Mouse (Mus musculus) adrenal gland, postnatal 14 days (tissue): Measurements from ENCODE around the gene Rnf103. TPM values are rescaled to one million over a fixed set of nuclear protein-coding genes. Genes with fewer than 3 reads are reported as not detected.
"Not testable (repeated sequence)": the region's sequence is repeated elsewhere in the genome, so short reads cannot be mapped to it uniquely, and the experiment has no call there.

ENCODE experiments used
- DNase-seq: peaks from one replicate; pipeline ENCODE4 v3.0.0; 2021; ENCODE audit warnings: mixed read lengths
- long read RNA-seq, 2 experiments: library from polyadenylated mRNA; stranded (forward); transcript quantifications; one replicate each; pipeline ENCODE4 v2.0.0; 2021
- total RNA-seq: library from RNA; stranded (reverse); gene quantifications from 2 replicates; pipeline ENCODE4 v1.2.3, GENCODE M21; 2021

Gene Rnf103
- total RNA-seq, result 28.5 and 30.6 TPM in 2 replicates
- long read RNA-seq, experiment 1, transcript Rnf103-201 (4 exons, 3,264 nt), result major isoform, 28 of 39 reads
- long read RNA-seq, experiment 1, partial matches to known transcripts, result 5 of 39 reads
- long read RNA-seq, experiment 1, other reads (novel, unspliced or antisense), result 4 of 39 reads
- long read RNA-seq, experiment 2, transcript Rnf103-201 (4 exons, 3,264 nt), result major isoform, 24 of 32 reads
- long read RNA-seq, experiment 2, partial matches to known transcripts, result 5 of 32 reads
- long read RNA-seq, experiment 2, other reads (novel, unspliced or antisense), result 2 of 32 reads

DNA sequence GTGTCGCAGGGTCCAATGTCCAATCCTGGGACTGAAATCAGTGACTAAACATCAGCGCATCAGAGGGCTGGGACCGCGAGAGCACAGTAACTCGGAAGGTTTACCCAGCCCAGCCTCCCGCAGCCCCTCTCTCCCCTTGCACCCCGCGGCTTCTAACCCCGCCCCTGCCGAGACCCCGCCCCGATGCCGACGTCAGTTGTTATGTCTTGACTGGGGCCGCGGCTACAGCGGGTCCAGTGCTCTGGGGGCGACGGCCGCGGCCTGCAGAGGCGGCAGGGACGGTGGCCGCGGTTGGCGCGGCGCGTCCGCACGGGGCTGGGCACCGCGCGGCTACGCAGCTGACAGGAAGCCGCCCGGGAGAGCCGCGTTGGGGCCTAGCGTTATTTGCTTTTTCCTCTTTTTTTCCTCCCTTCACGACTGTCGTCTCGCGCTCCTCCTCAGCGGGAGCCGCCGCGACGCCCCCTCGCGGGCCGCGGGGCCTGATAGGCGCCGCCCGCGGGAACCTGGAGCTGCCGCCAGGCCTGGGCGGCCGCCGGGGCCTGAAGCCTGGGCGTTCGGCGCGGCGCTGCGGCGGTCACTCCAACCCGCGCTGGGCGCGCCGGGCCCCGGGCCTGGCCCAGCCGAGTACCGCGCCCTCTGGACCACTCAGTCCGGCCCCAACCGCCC, at the start of gene Rnf103:
Gene Rnf103, plus strand, starts transcription at position 220 of the 666 bp plus-strand sequence.
- DNase-seq, result peak; percentile 98

DNA sequence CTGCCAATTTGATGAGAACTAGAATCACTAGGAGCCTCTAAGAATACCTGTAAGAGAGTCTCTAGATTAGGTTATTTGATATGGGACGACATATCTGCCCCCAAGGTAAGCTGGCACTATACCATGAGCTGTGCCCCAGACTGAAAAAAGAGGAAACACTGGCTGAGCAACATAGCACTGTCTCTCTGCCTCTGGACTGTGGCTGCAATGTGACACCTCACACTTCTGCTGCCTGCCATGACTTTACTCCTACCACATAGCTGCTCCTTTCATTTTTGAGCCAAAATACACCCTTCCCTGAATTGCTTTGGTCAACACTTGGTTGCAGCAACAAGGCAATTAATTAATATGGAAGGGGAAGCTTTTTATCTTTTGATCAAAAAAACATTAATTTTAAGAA, 48.9 kb upstream of the Rnf103 start:
- DNase-seq, result no peak

DNA sequence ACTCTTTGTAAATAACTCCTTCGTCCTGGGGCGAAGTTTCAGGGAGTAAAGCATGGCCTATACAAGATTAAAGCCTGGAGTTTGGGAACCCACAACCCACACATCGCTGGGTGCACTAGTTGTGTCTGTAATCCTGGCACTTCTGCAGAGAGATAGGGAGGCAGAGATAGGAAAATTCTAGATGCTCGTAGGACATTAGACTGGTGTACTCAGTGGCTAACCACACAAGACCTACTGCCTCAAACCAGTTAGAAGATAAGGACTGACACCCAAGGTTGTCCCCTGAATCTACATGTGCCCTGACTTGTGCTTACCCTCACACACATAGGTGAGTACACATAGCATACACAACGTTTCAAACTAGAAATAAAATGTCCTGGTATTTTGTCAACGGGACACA, 48.1 kb upstream of the Rnf103 start:
- DNase-seq, result no peak

GRCm38 (mm10) chr6:71452792-71453191, 40.9 kb upstream of the Rnf103 start:
- DNase-seq, result no peak

DNA sequence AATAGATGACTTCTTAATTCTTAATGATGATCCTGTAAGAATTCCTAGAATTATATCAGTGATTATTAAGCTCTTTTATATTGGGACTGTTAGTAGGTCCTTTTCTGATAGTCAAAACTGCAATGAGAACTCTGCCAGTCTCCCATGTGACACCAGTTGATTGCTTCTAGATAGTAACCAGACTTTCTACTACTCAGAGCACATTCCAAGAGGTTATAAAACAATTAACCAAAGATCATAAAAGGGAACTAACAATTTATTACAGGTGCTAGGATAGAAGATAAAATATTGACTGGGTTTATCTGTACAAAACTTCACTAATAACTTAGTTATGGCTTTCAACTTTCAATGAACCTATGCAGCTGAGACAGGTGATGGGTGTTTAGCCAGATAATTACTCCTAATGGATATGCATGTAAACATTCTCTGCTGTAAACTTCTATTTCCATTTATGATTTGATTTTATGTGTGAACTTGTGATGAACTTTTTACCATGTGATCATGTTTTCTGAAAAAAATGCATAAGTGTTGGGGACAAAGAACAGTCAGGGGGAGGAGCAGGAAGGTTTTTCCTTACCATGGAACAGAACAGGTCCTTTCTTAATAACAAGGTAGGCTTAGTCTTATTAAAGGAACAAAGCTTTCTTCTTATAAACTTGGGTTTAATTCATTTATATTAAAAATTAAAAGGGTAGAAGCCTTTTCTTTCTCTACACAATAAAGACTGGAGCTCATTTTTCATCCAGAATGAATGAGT, 39.5 kb upstream of the Rnf103 start:
- not testable (repeated sequence) for DNase-seq

GRCm38 (mm10) chr6:71457956-71458608, 35.6 kb upstream of the Rnf103 start:
- no peak for DNase-seq

- no peak for DNase-seq
Measured at GRCm38 (mm10) chr6:71465146-71465545, 28.5 kb upstream of the Rnf103 start.

DNA sequence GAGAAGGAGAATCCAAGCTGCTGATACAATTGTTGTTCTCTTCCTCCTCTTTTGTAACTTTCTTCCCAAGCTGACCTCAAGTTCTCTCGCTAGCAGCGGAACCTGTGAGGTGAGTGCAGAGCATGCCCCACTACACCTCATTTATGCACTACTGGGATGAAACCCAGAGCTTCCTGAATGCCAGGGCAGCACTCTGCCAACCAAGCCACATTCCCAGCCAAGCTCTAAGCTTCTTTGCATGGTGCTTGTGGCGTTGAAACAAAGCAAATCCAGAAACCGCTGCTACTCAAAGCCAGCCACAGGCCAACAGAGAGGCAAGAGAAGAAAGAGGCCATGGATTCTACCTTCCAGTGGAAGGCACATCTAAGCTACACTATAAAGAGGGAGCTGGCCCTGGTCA, 25.9 kb upstream of the Rnf103 start:
- DNase-seq, result no peak

DNA sequence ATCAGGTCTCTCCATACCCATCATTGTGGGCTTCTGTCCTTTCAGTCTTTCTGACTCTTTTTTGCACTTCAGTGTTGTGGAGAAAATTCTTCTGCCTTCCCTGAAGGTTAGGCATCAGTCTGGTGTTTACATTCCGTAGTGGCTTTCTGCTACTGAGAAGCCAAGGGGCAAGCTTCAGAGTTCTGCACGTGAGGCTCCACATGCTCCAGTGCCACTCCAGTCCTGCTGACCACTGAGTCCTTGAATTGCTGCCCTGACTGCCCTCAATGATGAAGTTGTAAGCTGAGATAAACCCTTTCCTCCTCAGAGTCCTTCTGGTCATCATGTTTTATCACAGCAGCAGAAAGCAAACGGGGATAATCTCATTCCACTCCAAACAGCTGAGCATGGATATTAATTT, 24.4 kb upstream of the Rnf103 start:
- DNase-seq, result peak; percentile 57

DNA sequence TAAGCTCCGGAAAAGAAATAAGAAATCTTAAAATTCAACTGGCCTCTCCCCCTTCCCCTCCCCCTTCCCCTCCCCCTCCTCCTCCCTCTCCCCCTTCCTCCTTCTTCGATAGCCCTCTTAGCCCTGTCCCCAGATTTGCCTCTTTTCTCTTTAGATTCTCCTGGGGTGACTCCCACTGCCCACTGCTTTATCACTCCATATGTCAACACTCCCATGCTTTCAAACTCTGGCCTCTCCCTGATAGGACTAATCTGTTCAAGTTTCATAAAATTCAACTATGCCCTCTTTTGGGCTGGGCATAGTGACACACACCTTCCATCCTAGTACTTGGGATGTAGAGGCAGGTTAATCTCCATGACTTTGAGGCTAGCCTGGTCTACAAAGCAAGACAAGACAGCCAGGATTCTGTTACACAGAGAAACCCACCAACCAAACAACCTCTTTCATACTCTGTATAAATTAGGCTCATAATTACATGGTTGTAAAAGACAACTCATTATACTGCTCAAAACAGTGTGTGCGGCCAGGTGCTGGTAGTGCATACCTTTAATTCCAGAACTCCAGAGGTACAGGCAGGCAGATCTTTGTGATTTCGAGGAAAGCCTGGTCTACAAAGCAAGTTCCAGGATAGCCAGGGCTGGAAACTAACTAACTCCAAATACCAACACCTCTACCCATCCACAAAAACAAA, 21.7 kb upstream of the Rnf103 start:
- no peak for DNase-seq

- no peak for DNase-seq
Measured at GRCm38 (mm10) chr6:71472786-71473185, 20.9 kb upstream of the Rnf103 start.

GRCm38 (mm10) chr6:71475604-71476003, 18.1 kb upstream of the Rnf103 start:
- no peak for DNase-seq

DNA sequence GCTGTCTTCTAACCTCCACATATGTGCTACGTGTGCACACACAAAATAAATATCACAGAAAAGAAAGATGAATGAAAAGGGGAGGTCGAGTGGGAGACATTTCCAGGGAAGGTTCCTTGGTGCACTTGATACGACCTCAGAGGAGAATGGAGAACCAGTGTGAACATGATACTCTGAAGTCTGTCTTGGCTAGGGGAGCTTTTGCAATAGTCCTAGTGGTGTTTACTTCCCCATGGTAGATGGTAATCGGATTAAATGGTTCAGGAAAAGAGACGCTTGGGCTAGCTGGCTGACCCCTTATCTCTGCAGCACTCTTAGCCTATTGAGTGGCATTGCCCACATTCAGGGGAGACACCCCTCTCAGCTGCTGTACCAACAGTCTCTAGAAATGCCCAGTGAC, 16.9 kb upstream of the Rnf103 start:
- DNase-seq, result no peak

DNA sequence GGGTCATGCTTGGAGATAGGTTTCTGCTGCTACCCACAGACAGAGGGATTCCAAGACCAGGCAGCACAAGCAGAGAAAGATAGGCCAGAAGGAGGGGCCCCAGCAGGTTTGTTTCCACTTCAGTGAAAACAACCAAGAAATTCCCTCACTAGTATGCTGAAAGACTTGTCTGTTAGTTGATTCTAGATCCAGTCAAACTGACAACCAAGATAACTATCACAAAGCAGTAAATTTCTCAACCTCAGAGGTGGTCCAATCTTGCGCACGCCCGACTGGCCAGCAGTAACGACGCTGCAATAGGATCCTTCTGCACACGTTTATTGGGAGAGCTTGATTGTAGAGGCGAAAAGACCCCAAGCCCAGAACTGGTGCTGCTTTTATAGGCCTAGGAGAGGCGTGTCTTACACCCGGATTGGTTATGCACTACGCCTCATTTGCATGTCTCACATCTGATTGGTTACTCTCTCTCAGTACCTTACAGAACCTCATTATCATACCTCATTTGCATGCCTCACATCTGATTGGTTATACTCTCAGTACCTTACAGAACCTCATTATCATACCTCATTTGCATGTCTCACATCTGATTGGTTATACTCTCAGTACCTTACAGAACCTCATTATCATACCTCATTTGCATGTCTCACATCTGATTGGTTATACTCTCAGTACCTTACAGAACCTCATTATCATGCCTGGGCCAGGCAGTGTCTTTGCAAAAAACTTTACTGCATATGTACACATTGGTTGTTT, 14.7 kb upstream of the Rnf103 start:
- not testable (repeated sequence) for DNase-seq

DNA sequence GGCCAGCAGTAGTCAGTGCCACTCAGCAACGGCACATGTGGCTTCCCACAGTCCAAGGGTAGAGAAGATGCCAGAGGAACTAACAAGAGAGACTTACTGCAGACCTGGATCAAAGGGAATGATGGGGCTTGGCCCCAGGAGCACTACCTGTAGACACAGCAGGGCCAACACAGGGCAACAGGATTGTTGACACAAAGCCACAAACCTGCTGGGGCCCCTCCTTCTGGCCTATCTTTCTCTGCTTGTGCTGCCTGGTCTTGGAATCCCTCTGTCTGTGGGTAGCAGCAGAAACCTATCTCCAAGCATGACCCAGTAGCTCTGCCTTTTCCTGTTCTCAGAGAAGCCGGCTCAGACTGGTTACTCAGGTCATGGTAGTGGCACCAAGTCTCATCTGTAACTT, 14.1 kb upstream of the Rnf103 start:
- DNase-seq, result not testable (repeated sequence)

DNA sequence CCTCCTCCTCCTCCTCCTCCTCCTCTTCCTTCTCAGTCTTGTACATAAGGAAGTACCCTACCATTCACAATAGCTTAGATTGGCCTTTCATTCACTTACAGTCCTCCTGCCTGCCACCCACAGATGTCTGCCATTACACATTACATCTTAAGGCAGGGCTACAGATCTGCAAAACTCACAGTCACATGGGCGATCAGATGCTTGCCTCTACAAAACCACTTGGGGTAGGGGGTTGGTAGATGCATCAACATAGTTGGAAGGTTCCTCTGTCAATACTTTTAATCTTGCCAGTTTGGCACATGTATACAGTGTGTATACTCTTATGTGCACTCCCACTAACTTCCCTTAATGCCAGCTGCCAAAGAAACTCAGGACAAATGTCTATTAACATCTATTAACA, 13.6 kb upstream of the Rnf103 start:
- no peak for DNase-seq

- DNase-seq, result no peak
Measured at GRCm38 (mm10) chr6:71481136-71481535, 12.6 kb upstream of the Rnf103 start.

GRCm38 (mm10) chr6:71485246-71485645, 8.4 kb upstream of the Rnf103 start:
- peak; percentile 41 for DNase-seq

DNA sequence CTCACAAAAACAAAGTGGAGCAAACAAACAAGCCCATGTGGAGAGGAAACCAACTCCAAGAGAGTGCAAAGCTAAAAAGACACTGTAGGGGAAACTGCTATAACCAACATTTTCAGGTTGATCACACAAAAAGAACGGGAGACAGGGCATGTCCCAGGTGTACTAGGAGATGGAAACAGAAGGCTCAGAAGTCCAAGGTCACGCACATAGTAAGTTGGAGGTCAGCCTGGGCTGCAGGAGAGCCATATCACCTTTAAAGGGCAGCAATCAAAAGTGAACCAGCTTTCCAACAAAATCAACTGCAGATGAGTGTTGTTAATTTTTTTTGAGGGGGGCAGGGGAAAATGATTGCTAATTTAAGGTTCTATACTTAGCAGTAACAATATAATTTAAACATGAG, 7.5 kb upstream of the Rnf103 start:
- DNase-seq, result no peak

DNA sequence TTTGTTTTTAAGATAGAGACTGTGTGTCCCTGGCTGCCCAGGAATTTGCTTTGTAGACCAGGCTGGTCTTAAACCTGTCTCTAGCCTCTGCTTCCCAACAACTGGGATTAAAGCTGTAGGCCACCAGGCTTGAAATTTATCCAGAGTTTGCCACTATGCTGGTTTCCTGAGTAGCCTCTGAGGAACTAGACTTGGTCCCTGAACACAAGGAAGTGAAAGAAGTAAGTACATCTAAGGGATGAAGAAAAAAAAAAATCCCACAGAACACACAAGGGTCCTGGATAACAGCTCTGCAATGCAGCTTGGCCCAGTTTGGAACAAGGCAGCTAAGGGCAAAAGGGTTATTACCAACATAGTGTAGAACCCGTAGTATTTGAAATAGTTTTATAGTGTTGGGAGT, 6.8 kb upstream of the Rnf103 start:
- no peak for DNase-seq

GRCm38 (mm10) chr6:71487966-71488365, 5.7 kb upstream of the Rnf103 start:
- DNase-seq, result no peak
